Mouse (Mus musculus): ENCODE data around the gene Mpp2. TPM values are rescaled to one million over a fixed set of nuclear protein-coding genes. Genes with fewer than 3 reads are reported as not detected.

Mpp2 gene
- polyA plus RNA-seq, 1 experiment from 2014 or later: 19.8 TPM

- H3K4me3 ChIP-seq: no peak overlapping the region
- 83% methylated on average over 6 of the region's 6 CpGs for WGBS
- ATAC-seq: no peak
These were observed 44.9 kb downstream of the Mpp2 start for GRCm38 (mm10) chr11:102043381-102043780.

GRCm38 (mm10) chr11:102042971-102043370 is 45.3 kb downstream of the Mpp2 start:
- no peaks in the 10 kb centered on the region for H3K36me3 ChIP-seq (ENCODE audit: poor library complexity, severe bottlenecking)

More at GRCm38 (mm10) chr11:102043381-102043780, 44.9 kb downstream of the Mpp2 start:
- H3K36me3 ChIP-seq (ENCODE audit: poor library complexity, severe bottlenecking): no peaks in the 10 kb centered on the region
- no peak overlapping the region for H3K27ac ChIP-seq
- peaks cover 13% of the 10 kb centered on the region for H3K9me3 ChIP-seq (replicated peaks)
- no peaks in the 10 kb centered on the region for H3K4me1 ChIP-seq
- no peak overlapping the region for H3K4me2 ChIP-seq
- H3K27me3 ChIP-seq: no peaks in the 10 kb centered on the region
- no peak overlapping the region for H3K9ac ChIP-seq

GRCm38 (mm10) chr11:102041350-102041949 is 46.9 kb downstream of the Mpp2 start, which contains the start of gene Cd300lg:
Gene Cd300lg (plus strand): TSS chr11:102041509.
- Histone ChIP-seq H3K9me3 (replicated peaks) (peaks cover 13% of the 10 kb centered on the region), H3K4me1 (no peaks in the 10 kb centered on the region), H3K36me3 (ENCODE audit: poor library complexity, severe bottlenecking) (no peaks in the 10 kb centered on the region), H3K27me3 (no peaks in the 10 kb centered on the region), H3K4me2 (no peak within 1 kb of the TSS), H3K27ac (no peak within 1 kb of the TSS), H3K4me3 (no peak within 1 kb of the TSS), H3K9ac (no peak within 1 kb of the TSS)
- WGBS: 69% methylated on average over 5 of the region's 5 CpGs
- no peak for ATAC-seq

More at GRCm38 (mm10) chr11:102042971-102043370, 45.3 kb downstream of the Mpp2 start:
- Histone ChIP-seq H3K4me1 (no peaks in the 10 kb centered on the region), H3K4me3 (no peak overlapping the region), H3K27me3 (no peaks in the 10 kb centered on the region), H3K27ac (no peak overlapping the region), H3K9ac (no peak overlapping the region), H3K9me3 (replicated peaks) (peaks cover 13% of the 10 kb centered on the region), H3K4me2 (no peak overlapping the region)
- 93% methylated on average over 13 of the region's 14 CpGs for WGBS
- ATAC-seq: no peak

GRCm38 (mm10) chr11:102040646-102041045 is 47.7 kb downstream of the Mpp2 start:
- 73% methylated on average over 4 of the region's 4 CpGs for WGBS
- no peak for ATAC-seq

DNA sequence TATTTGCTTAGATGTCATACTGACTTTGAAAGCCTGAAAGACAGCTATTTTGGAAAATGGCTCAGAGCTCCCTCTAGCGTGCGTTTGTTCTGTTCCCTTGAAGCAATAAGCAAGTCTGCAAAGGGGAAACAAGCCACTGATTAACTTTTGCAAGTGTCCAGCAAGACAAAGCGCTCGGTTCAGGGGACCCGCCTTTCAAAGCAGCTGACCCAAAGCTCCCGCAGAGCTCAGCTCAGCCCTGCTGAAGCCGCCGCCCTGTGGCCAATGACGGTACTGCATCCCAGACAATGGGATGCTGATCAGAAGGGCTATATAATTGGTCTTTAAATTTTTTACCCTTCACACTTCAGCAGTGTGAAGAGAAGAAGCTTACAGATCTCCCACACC is 48.2 kb downstream of the Mpp2 start:
- H3K36me3 ChIP-seq (ENCODE audit: poor library complexity, severe bottlenecking): no peaks in the 10 kb centered on the region
- H3K27ac ChIP-seq: no peak overlapping the region
- no peaks in the 10 kb centered on the region for H3K27me3 ChIP-seq
- peak; percentile 53; the same call in 1 of the 2 replicates for ATAC-seq
- WGBS: 0% methylated on average over 9 of the region's 9 CpGs
- no peaks in the 10 kb centered on the region for H3K4me1 ChIP-seq
- no peak overlapping the region for H3K9ac ChIP-seq
- H3K4me2 ChIP-seq: no peak overlapping the region
- no peak overlapping the region for H3K4me3 ChIP-seq
- H3K9me3 ChIP-seq (replicated peaks): peaks cover under 1% of the 10 kb centered on the region

More at GRCm38 (mm10) chr11:102040646-102041045, 47.7 kb downstream of the Mpp2 start:
- Histone ChIP-seq H3K27ac (no peak overlapping the region), H3K4me3 (no peak overlapping the region), H3K36me3 (ENCODE audit: poor library complexity, severe bottlenecking) (no peaks in the 10 kb centered on the region), H3K4me2 (no peak overlapping the region), H3K9ac (no peak overlapping the region), H3K4me1 (no peaks in the 10 kb centered on the region), H3K9me3 (replicated peaks) (peaks cover 6% of the 10 kb centered on the region), H3K27me3 (no peaks in the 10 kb centered on the region)

DNA sequence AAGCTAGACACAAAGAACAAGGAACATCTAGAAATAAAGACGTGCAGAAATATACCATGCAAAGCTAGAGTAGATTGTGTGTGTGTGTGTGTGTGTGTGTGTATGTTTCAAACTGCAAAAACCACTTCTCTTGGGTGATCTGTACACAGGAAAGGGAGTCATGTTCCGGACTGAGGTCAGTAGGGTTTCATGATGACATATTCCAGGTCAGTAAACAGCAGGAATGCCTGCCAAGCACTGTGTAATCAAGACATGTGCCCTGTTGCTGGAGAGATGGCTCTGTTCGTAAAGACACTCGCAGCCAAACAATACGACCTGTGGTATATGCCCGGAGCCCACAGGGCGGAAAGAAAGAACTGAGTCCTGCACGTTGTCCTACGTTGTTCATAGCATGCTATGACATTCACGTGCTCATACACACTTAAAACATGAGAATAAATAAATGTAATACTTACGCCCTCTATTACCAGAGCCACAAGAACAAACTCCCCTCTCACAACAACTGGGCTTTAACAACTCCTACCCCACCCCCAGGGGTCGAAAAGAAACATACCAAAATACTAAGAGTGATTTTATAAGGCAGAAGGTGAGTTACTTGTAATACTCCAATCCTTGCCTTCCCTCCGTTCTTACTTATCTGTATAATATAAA is 48.7 kb downstream of the Mpp2 start:
- H3K36me3 ChIP-seq (ENCODE audit: poor library complexity, severe bottlenecking): no peaks in the 10 kb centered on the region
- no peak overlapping the region for H3K4me2 ChIP-seq
- no peak for ATAC-seq
- 66% methylated on average over 13 of the region's 13 CpGs for WGBS
- no peak overlapping the region for H3K4me3 ChIP-seq
- no peaks in the 10 kb centered on the region for H3K4me1 ChIP-seq
- H3K27me3 ChIP-seq: no peaks in the 10 kb centered on the region
- H3K9ac ChIP-seq: no peak overlapping the region
- no peaks in the 10 kb centered on the region for H3K9me3 ChIP-seq (replicated peaks)
- no peak overlapping the region for H3K27ac ChIP-seq

- no peak for ATAC-seq
These were observed 50.5 kb downstream of the Mpp2 start for GRCm38 (mm10) chr11:102037789-102038188.

GRCm38 (mm10) chr11:102036336-102036735 is 52.0 kb downstream of the Mpp2 start:
- no peak overlapping the region for H3K4me3 ChIP-seq
- H3K4me2 ChIP-seq: no peak overlapping the region
- no peaks in the 10 kb centered on the region for H3K36me3 ChIP-seq (ENCODE audit: poor library complexity, severe bottlenecking)
- no peak overlapping the region for H3K27ac ChIP-seq
- no peak for ATAC-seq
- no peak overlapping the region for H3K9ac ChIP-seq
- no peaks in the 10 kb centered on the region for H3K27me3 ChIP-seq
- no peaks in the 10 kb centered on the region for H3K9me3 ChIP-seq (replicated peaks)
- 81% methylated on average over 7 of the region's 7 CpGs for WGBS
- H3K4me1 ChIP-seq: peaks cover under 1% of the 10 kb centered on the region; the same call in 1 of the 2 replicates

More at GRCm38 (mm10) chr11:102037789-102038188, 50.5 kb downstream of the Mpp2 start:
- H3K9ac ChIP-seq: no peak overlapping the region
- no peaks in the 10 kb centered on the region for H3K4me1 ChIP-seq
- H3K4me3 ChIP-seq: no peak overlapping the region
- whole genome bisulfite sequencing: 79% methylated on average over 6 of the region's 6 CpGs
- no peak overlapping the region for H3K27ac ChIP-seq
- no peaks in the 10 kb centered on the region for H3K27me3 ChIP-seq
- no peaks in the 10 kb centered on the region for H3K9me3 ChIP-seq (replicated peaks)
- no peaks in the 10 kb centered on the region for H3K36me3 ChIP-seq (ENCODE audit: poor library complexity, severe bottlenecking)
- H3K4me2 ChIP-seq: no peak overlapping the region

- Histone ChIP-seq H3K4me2 (no peak overlapping the region), H3K4me1 (peaks cover 5% of the 10 kb centered on the region; the same call in 1 of the 2 replicates), H3K4me3 (no peak overlapping the region), H3K36me3 (ENCODE audit: poor library complexity, severe bottlenecking) (no peaks in the 10 kb centered on the region), H3K9ac (no peak overlapping the region), H3K27ac (no peak overlapping the region), H3K9me3 (replicated peaks) (no peaks in the 10 kb centered on the region), H3K27me3 (no peaks in the 10 kb centered on the region)
- WGBS: 77% methylated on average over 5 of the region's 5 CpGs
- no peak for ATAC-seq
These were observed 52.8 kb downstream of the Mpp2 start for GRCm38 (mm10) chr11:102035456-102035960.

GRCm38 (mm10) chr11:102034887-102035286 is 53.4 kb downstream of the Mpp2 start:
- Histone ChIP-seq H3K36me3 (ENCODE audit: poor library complexity, severe bottlenecking) (no peaks in the 10 kb centered on the region), H3K4me2 (no peak overlapping the region), H3K27me3 (no peaks in the 10 kb centered on the region), H3K4me1 (peaks cover 5% of the 10 kb centered on the region; the same call in 1 of the 2 replicates), H3K4me3 (no peak overlapping the region), H3K9ac (no peak overlapping the region), H3K27ac (peak overlapping the region; percentile 35; the same call in 1 of the 2 replicates), H3K9me3 (replicated peaks) (no peaks in the 10 kb centered on the region)
- WGBS: 62% methylated on average over 8 of the region's 8 CpGs
- no peak for ATAC-seq

- no peak for ATAC-seq
- no peaks in the 10 kb centered on the region for H3K27me3 ChIP-seq
- no peak overlapping the region for H3K9ac ChIP-seq
- no peak overlapping the region for H3K27ac ChIP-seq
- no peaks in the 10 kb centered on the region for H3K36me3 ChIP-seq (ENCODE audit: poor library complexity, severe bottlenecking)
- no peaks in the 10 kb centered on the region for H3K9me3 ChIP-seq (replicated peaks)
- H3K4me1 ChIP-seq: peaks cover 8% of the 10 kb centered on the region
- WGBS: 93% methylated on average over 12 of the region's 12 CpGs
- H3K4me2 ChIP-seq: no peak overlapping the region
- no peak overlapping the region for H3K4me3 ChIP-seq
These were observed 55.2 kb downstream of the Mpp2 start for GRCm38 (mm10) chr11:102033055-102033591.

DNA sequence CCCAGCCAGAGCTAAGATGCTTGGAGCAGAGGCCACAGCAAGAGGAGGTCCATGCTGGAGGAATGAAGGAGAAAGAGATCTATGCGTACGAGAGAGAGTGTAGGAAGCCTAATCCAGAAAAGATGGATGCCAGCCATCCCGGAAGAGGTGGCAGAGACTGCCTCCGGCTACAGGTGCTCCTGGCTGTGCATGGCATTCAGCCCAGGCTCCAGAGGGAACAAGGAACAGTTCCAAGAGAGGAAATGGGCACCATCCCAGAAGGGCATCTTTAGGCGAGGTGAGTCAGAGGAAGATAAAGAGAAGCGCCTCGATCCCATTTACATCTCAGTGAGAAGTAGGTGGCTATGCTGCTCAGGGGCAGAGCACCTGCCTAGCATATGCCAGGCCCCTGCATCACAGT is 57.2 kb downstream of the Mpp2 start:
- no peak overlapping the region for H3K4me2 ChIP-seq
- H3K9ac ChIP-seq: no peak overlapping the region
- WGBS: 72% methylated on average over 7 of the region's 7 CpGs
- H3K9me3 ChIP-seq (replicated peaks): no peaks in the 10 kb centered on the region
- no peaks in the 10 kb centered on the region for H3K36me3 ChIP-seq (ENCODE audit: poor library complexity, severe bottlenecking)
- no peak overlapping the region for H3K4me3 ChIP-seq
- no peak for ATAC-seq
- H3K27me3 ChIP-seq: no peaks in the 10 kb centered on the region
- peaks cover 18% of the 10 kb centered on the region for H3K4me1 ChIP-seq
- no peak overlapping the region for H3K27ac ChIP-seq

All from forebrain, embryonic 13.5 days (tissue).